Comparison of ENCODE assay signal across 12 mouse cellular contexts in genomic region chr1:40889617-40890016, GRCm38 (mm10).
"Had no signal": no experiment of that assay in that cellular context is flagged by ENCODE, and none has a peak within 500 bp of the region (broad histone marks: within the 10 kb centered on the region; RNA-seq: fewer than 3 reads in every experiment).

No protein-coding gene starts in this region.

- H3K4me3 ChIP-seq: myocyte; neural tube, embryonic 13.5 days; stomach, embryonic 15.5 days had no signal

- H3K27me3 ChIP-seq: neural tube, embryonic 13.5 days; stomach, embryonic 15.5 days had no signal

- H3K27ac ChIP-seq: liver, embryonic 14.5 days; macrophage; neural tube, embryonic 13.5 days; stomach, embryonic 15.5 days had no signal

- H3K4me2 ChIP-seq: lung, embryonic 14.5 days; neural tube, embryonic 13.5 days; stomach, embryonic 15.5 days had no signal

- H3K4me1 ChIP-seq: stomach, embryonic 15.5 days had no signal

- DNase-seq: kidney, postnatal 14 days; liver, postnatal 0 days; lung, embryonic 14.5 days; right cerebral cortex, postnatal 25 days; spleen, adult 18-20 months; thymus, postnatal 25 days had no signal

- ATAC-seq: liver, postnatal 0 days; lung, postnatal 0 days had no signal

- H3K36me3 ChIP-seq: neural tube, embryonic 13.5 days; stomach, embryonic 15.5 days had no signal

- H3K9ac ChIP-seq: liver, embryonic 14.5 days; liver, postnatal 0 days; lung, embryonic 14.5 days; neural tube, embryonic 13.5 days; stomach, embryonic 15.5 days had no signal

- H3K9me3 ChIP-seq: neural tube, embryonic 13.5 days; stomach, embryonic 15.5 days had no signal
